Comparison of ENCODE assay signal across 10 mouse cellular contexts in the genomic region with DNA sequence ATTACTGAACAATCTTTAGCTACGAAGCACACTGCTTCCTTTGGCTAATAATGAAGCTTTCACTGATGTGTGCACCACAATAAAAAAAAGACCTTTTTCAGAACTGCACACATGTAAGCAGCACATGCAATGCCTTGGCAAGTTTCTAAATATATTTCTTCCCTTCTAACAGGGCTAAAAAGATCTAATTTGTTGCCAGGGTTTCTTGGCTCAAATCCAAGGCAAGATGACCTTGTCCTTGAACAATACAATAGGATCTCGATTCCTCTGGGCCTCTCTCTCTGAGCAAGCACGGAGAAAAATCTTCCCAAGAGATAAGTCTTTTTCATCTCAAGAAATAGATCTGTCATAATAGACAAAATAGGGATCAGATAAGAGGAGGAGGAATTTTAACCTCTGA.
DNase-seq lines count a peak whose midpoint lies in the region; ATAC-seq and TF ChIP-seq lines count a peak whose summit lies in the region.
"Had no signal": no experiment of that assay in that cellular context is flagged by ENCODE, and none has a peak within 500 bp of the region (broad histone marks: within the 10 kb centered on the region; RNA-seq: fewer than 3 reads in every experiment).

No protein-coding gene starts in this region.

- no peaks in the 10 kb centered on the region for H3K36me3 ChIP-seq in heart, embryonic 10.5 days

- WGBS in heart, embryonic 10.5 days, result 36% methylated on average over 3 of the region's 3 CpGs

- no peaks in the 10 kb centered on the region for H3K27me3 ChIP-seq in heart, embryonic 10.5 days (ENCODE audit: insufficient read depth, poor library complexity, severe bottlenecking)

- no peak for DNase-seq in layer of hippocampus, adult 2 months (ENCODE audit: low spot score in 2 of 2)
- DNase-seq in layer of hippocampus, postnatal 25 days (ENCODE audit: extremely low spot score in 1 of 2, low spot score in 1 of 2), result no peak
- peak; percentile 68 for DNase-seq in adrenal gland, adult 8-10 months
- no peak for DNase-seq in heart, embryonic 10.5 days (ENCODE audit: low spot score)
- DNase-seq in kidney, postnatal 14 days, result peak; percentile 67
- DNase-seq in thymus, postnatal 0 days (ENCODE audit: low spot score), result no peak
- DNase-seq in spleen, postnatal 10 days (ENCODE audit: low spot score in 2 of 2), result no peak
- DNase-seq: right cerebral cortex, postnatal 14 days had no signal

- ATAC-seq in activated CD4-positive, CD25-positive, alpha-beta regulatory T cell, adult 4 months, result no peak

- no peaks in the 10 kb centered on the region for H3K9me3 ChIP-seq in heart, embryonic 10.5 days

- H3K4me1 ChIP-seq in heart, embryonic 10.5 days, result peaks cover 41% of the 10 kb centered on the region

- no peak overlapping the region for H3K4me3 ChIP-seq in layer of hippocampus, adult 2 months
- no peak overlapping the region for H3K4me3 ChIP-seq in heart, embryonic 10.5 days

- peak overlapping the region; percentile 61 for H3K27ac ChIP-seq in layer of hippocampus, adult 2 months
- peak overlapping the region; percentile 42; the same call in 1 of the 2 replicates for H3K27ac ChIP-seq in heart, embryonic 10.5 days
- H3K27ac ChIP-seq: liver, embryonic 14.5 days had no signal

- TF ChIP-seq CTCF in layer of hippocampus, adult 2 months (conservative IDR thresholded peaks at IDR 0.05), result no peak

Comparison
In these comparisons a context has a peak if more than half of its experiments do, and no peak if none do; other contexts are left out.
1. DNase-seq: peak in adrenal gland, adult 8-10 months (single experiment) and kidney, postnatal 14 days (single experiment); none in layer of hippocampus, adult 2 months (0 of 2), layer of hippocampus, postnatal 25 days (0 of 2), heart, embryonic 10.5 days (single experiment), thymus, postnatal 0 days (single experiment) and spleen, postnatal 10 days (0 of 2).